Mouse (Mus musculus): ENCODE measurements at regions not wholly inside any gene's neighbourhood (a gene's known extent, or its start where the extent isn't known, plus 50 kb on each side); places are given as distances from the start of the nearest gene placed in this dataset.

- H3K9ac ChIP-seq (ENCODE audit: control insufficient read depth, low read depth, low read length, poor library complexity, severe bottlenecking): no peak overlapping the region
- no peaks in the 10 kb centered on the region for H3K27me3 ChIP-seq (ENCODE audit: control insufficient read depth in 1 of 2, insufficient read depth in 2 of 2, low read length in 2 of 2)
- TF ChIP-seq MAX (IDR thresholded peaks at IDR 0.05; ENCODE audit: low read length): no peak
- no peak for TF ChIP-seq MYB (IDR thresholded peaks at IDR 0.05; ENCODE audit: low read depth, low read length)
- no peak for TF ChIP-seq ZC3H11A (IDR thresholded peaks at IDR 0.05; ENCODE audit: low read depth, low read length)
- TF ChIP-seq RCOR1 (IDR thresholded peaks at IDR 0.05; ENCODE audit: low read depth, low read length): no peak
- no peak for TF ChIP-seq SIN3A (IDR thresholded peaks at IDR 0.05; ENCODE audit: low read length)
- no peak for TF ChIP-seq BHLHE40 (IDR thresholded peaks at IDR 0.05; ENCODE audit: borderline replicate concordance, low read depth, low read length)
- TF ChIP-seq GABPA (IDR thresholded peaks at IDR 0.05; ENCODE audit: low read depth, low read length): no peak
- no peak for TF ChIP-seq NRF1 (IDR thresholded peaks at IDR 0.05; ENCODE audit: insufficient read depth, low read depth, low read length, poor library complexity, severe bottlenecking)
- no peak for TF ChIP-seq USF1 (IDR thresholded peaks at IDR 0.05; ENCODE audit: low read depth, low read length)
- no peak for TF ChIP-seq ETS1 (IDR thresholded peaks at IDR 0.05; ENCODE audit: low read depth, low read length)
- no peak for TF ChIP-seq ZNF384 (IDR thresholded peaks at IDR 0.05; ENCODE audit: low read depth, low read length)
- no peak for TF ChIP-seq ZMIZ1 (IDR thresholded peaks at IDR 0.05; ENCODE audit: low read depth, low read length)
- no peak for TF ChIP-seq TBP (IDR thresholded peaks at IDR 0.05; ENCODE audit: low read depth, low read length)
- no peak for TF ChIP-seq ELF1 (IDR thresholded peaks at IDR 0.05; ENCODE audit: low read depth, low read length)
- TF ChIP-seq HCFC1 (IDR thresholded peaks at IDR 0.05; ENCODE audit: low read depth, low read length): no peak
- no peak for TF ChIP-seq MAZ (IDR thresholded peaks at IDR 0.05; ENCODE audit: low read depth, low read length)
- TF ChIP-seq TAL1 (IDR thresholded peaks at IDR 0.05; ENCODE audit: low read length): no peak
- no peak for TF ChIP-seq TCF12 (IDR thresholded peaks at IDR 0.05; ENCODE audit: low read depth, low read length)
- TF ChIP-seq KAT2A (conservative IDR thresholded peaks at IDR 0.05; ENCODE audit: low read depth, low read length): no peak
- no peak overlapping the region for H3K4me3 ChIP-seq (ENCODE audit: control insufficient read depth in 1 of 2, insufficient read depth in 1 of 2, low read depth in 2 of 2, low read length in 2 of 2)
- no peaks in the 10 kb centered on the region for H3K79me2 ChIP-seq (ENCODE audit: control insufficient read depth, insufficient read depth, low read length, poor library complexity)
- H3K4me1 ChIP-seq (ENCODE audit: control insufficient read depth in 1 of 2, insufficient read depth in 2 of 2, low read length in 2 of 2): no peaks in the 10 kb centered on the region
- H3K9me3 ChIP-seq (replicated peaks; ENCODE audit: insufficient read depth, low read length): no peaks in the 10 kb centered on the region
- DNase-seq (ENCODE audit: low read depth, low spot score): no peak
- no peaks in the 10 kb centered on the region for H3K36me3 ChIP-seq (ENCODE audit: control insufficient read depth in 1 of 2, insufficient read depth in 2 of 2, low read length in 2 of 2)
- no peak overlapping the region for H3K27ac ChIP-seq (ENCODE audit: control insufficient read depth, low read depth, low read length)
These were observed 112.0 kb upstream of the Dpt start for GRCm38 (mm10) chr1:164684437-164684836.

GRCm38 (mm10) chr1:164683788-164684187 is 112.7 kb upstream of the Dpt start:
- Histone ChIP-seq H3K9me3 (replicated peaks; ENCODE audit: insufficient read depth, low read length) (no peaks in the 10 kb centered on the region), H3K36me3 (ENCODE audit: control insufficient read depth in 1 of 2, insufficient read depth in 2 of 2, low read length in 2 of 2) (no peaks in the 10 kb centered on the region), H3K27me3 (ENCODE audit: control insufficient read depth in 1 of 2, insufficient read depth in 2 of 2, low read length in 2 of 2) (no peaks in the 10 kb centered on the region), H3K4me3 (ENCODE audit: control insufficient read depth in 1 of 2, insufficient read depth in 1 of 2, low read depth in 2 of 2, low read length in 2 of 2) (no peak overlapping the region), H3K4me1 (ENCODE audit: control insufficient read depth in 1 of 2, insufficient read depth in 2 of 2, low read length in 2 of 2) (no peaks in the 10 kb centered on the region), H3K27ac (ENCODE audit: control insufficient read depth, low read depth, low read length) (no peak overlapping the region), H3K79me2 (ENCODE audit: control insufficient read depth, insufficient read depth, low read length, poor library complexity) (no peaks in the 10 kb centered on the region), H3K9ac (ENCODE audit: control insufficient read depth, low read depth, low read length, poor library complexity, severe bottlenecking) (no peak overlapping the region)
- DNase-seq (ENCODE audit: low read depth, low spot score): no peak
- TF ChIP-seq MAX (IDR thresholded peaks at IDR 0.05; ENCODE audit: low read length) (no peak), MAFK (IDR thresholded peaks at IDR 0.05; ENCODE audit: borderline replicate concordance, low read depth, low read length) (no peak), EP300 (IDR thresholded peaks at IDR 0.05; ENCODE audit: low read depth in 1 of 2, low read length in 2 of 2) (no peak), MAZ (IDR thresholded peaks at IDR 0.05; ENCODE audit: low read depth, low read length) (no peak), TAL1 (IDR thresholded peaks at IDR 0.05; ENCODE audit: low read length) (no peak), SIN3A (IDR thresholded peaks at IDR 0.05; ENCODE audit: low read length) (no peak), CTCF (IDR thresholded peaks at IDR 0.05 in 2 of 3, conservative IDR thresholded peaks at IDR 0.05 in 1 of 3; ENCODE audit: control insufficient read depth in 1 of 3, insufficient read depth in 1 of 3, low read depth in 2 of 3, low read length in 3 of 3, poor library complexity in 1 of 3, severe bottlenecking in 1 of 3) (no peak), ZKSCAN1 (IDR thresholded peaks at IDR 0.05; ENCODE audit: low read depth, low read length) (no peak), ZNF384 (IDR thresholded peaks at IDR 0.05; ENCODE audit: low read depth, low read length) (no peak), RAD21 (IDR thresholded peaks at IDR 0.05; ENCODE audit: low read depth, low read length) (no peak), USF1 (IDR thresholded peaks at IDR 0.05; ENCODE audit: low read depth, low read length) (no peak)

All from MEL (cell line).